Mouse (Mus musculus) adrenal gland, postnatal 4 days (tissue): Measurements from ENCODE around the gene Ptprk. TPM values are rescaled to one million over a fixed set of nuclear protein-coding genes. Genes with fewer than 3 reads are reported as not detected.

Experiments
- DNase-seq, 2 experiments: peaks; one replicate each; pipeline ENCODE4 v3.0.0; 2021 to 2022; ENCODE audit warnings: low spot score in 2 of 2, mixed read lengths in 2 of 2
- microRNA-seq: library from miRNA; unstranded; fragments of <30 nt; microRNA quantifications from one replicate; pipeline ENCODE4 v1.2.0, GENCODE M21; 2021
- total RNA-seq, 2 experiments: library from RNA; stranded (reverse); gene quantifications; 2 replicates each; pipeline ENCODE4 v1.2.3; 2021

Gene Ptprk
- total RNA-seq, 2 experiments from 2014 or later: 28.4 to 35.3 TPM

GRCm38 (mm10) chr10:28618002-28618401, 543.4 kb downstream of the Ptprk start:
- DNase-seq: no peak

GRCm38 (mm10) chr10:28619415-28619814, 544.8 kb downstream of the Ptprk start:
- DNase-seq: no peak

- no peak for DNase-seq
These were observed 561.5 kb downstream of the Ptprk start for GRCm38 (mm10) chr10:28636096-28636495.

- DNase-seq: no peak
These were observed 567.3 kb downstream of the Ptprk start for GRCm38 (mm10) chr10:28641887-28642286.

Small RNA genes within 50 kb of the gene (microRNA-seq; reads per million reads assigned to microRNA genes)
- gene Gm22370: not detected
